Mouse (Mus musculus) liver, postnatal 0 days (tissue): ENCODE data around the gene Ncaph2. TPM values are rescaled to one million over a fixed set of nuclear protein-coding genes. Genes with fewer than 3 reads are reported as not detected.

Experiments
- ATAC-seq: fragments of 200-750 bp; cut with Nextera tagmentation; 2 replicates; pipeline ENCODE4 v1.8.0; 2017; ENCODE audit warnings: mild to moderate bottlenecking, moderate library complexity
- DNase-seq: peaks from one replicate; pipeline ENCODE4 v3.0.0-alpha.2; 2016
- H3K27ac ChIP-seq: fragments of 300-500 bp; sonication (generic); 2 replicates; pipeline ENCODE4 v1.5.1; 2014; ENCODE audit warnings: antibody characterized with exemption, moderate library complexity, mild to moderate bottlenecking, low read depth
- H3K27me3 ChIP-seq: fragments of 300-500 bp; sonication (generic); 2 replicates; pipeline ENCODE4 v1.6.1; 2014; ENCODE audit warnings: low read length, control low read depth, mixed read lengths; ENCODE audit not compliant: insufficient read depth
- H3K36me3 ChIP-seq: fragments of 300-500 bp; sonication (generic); replicated peaks from 2 replicates; pipeline ENCODE4 v1.6.1; 2014; ENCODE audit warnings: mild to moderate bottlenecking, control low read depth, low read length, moderate library complexity, mixed read lengths; ENCODE audit not compliant: insufficient read depth
- H3K4me1 ChIP-seq: fragments of 300-500 bp; sonication (generic); 2 replicates; pipeline ENCODE4 v1.6.1; 2014; ENCODE audit warnings: antibody characterized with exemption, mild to moderate bottlenecking, control low read depth; ENCODE audit not compliant: insufficient read depth
- H3K4me2 ChIP-seq: fragments of 300-500 bp; sonication (generic); 2 replicates; pipeline ENCODE4 v1.6.1; 2014; ENCODE audit warnings: low read depth, mild to moderate bottlenecking, low read length, moderate library complexity, mixed read lengths
- H3K4me3 ChIP-seq: fragments of 300-500 bp; sonication (generic); 2 replicates; pipeline ENCODE4 v1.5.1; 2014; ENCODE audit warnings: low read depth, low read length
- H3K9ac ChIP-seq: fragments of 300-500 bp; sonication (generic); replicated peaks from 2 replicates; pipeline ENCODE4 v1.6.1; 2014; ENCODE audit warnings: mild to moderate bottlenecking, moderate library complexity
- H3K9me3 ChIP-seq: fragments of 300-500 bp; sonication (generic); 2 replicates; pipeline ENCODE4 v1.6.1; 2016; ENCODE audit warnings: mild to moderate bottlenecking, control low read depth, low read length, mixed read lengths
- CTCF ChIP-seq: sonication (generic); IDR thresholded peaks from 2 replicates; pipeline ENCODE4 v1.5.1; 2016; ENCODE audit warnings: antibody characterized with exemption, low read depth
- EP300 ChIP-seq: IDR thresholded peaks from 2 replicates; pipeline ENCODE4 v1.6.1; 2016; ENCODE audit warnings: antibody characterized with exemption, low read depth, mild to moderate bottlenecking
- WGBS: fragments of 180-500 bp; shearing (Covaris S2); extraction: QIAGEN DNeasy Blood & Tissue Kit; methylation state at CpG from one replicate; pipeline ENCODE4 v1.1.7; 2014; ENCODE audit not compliant: insufficient replicate concordance; 5-methylcytosine and 5-hydroxymethylcytosine counted together
- polyA plus RNA-seq: library from polyadenylated mRNA; unstranded; fragments of >200 nt; fragmentation: Nextera tagmentation; extraction: Ambion mirVana; gene quantifications from 2 replicates; pipeline ENCODE4 v1.2.1, GENCODE M21; 2015

Ncaph2 gene
- polyA plus RNA-seq, 1 experiment from 2014 or later: 59.8 TPM

DNA sequence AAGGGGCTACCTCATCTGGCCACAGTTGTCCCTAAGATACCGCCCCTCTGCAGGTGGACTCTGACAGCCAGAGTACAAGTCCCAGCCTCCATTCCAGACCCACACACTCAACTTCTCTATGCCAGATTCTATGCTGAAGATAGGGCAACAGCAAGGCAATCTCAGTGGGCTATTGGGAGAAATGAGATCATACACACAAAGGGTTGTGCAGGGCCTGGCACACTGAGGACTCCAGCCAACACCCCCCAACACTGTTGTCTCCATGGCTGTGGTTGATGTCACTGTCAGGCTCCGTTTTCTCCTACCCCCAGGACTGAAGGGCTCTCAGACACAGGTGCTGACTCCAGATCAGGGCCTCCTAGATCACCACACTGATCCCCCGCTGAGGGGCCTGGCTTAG is 41.4 kb upstream of the Ncaph2 start:
- 32% methylated on average over 2 of the region's 3 CpGs for WGBS
- peaks cover 31% of the 10 kb centered on the region for H3K4me1 ChIP-seq
- ATAC-seq: no peak

DNA sequence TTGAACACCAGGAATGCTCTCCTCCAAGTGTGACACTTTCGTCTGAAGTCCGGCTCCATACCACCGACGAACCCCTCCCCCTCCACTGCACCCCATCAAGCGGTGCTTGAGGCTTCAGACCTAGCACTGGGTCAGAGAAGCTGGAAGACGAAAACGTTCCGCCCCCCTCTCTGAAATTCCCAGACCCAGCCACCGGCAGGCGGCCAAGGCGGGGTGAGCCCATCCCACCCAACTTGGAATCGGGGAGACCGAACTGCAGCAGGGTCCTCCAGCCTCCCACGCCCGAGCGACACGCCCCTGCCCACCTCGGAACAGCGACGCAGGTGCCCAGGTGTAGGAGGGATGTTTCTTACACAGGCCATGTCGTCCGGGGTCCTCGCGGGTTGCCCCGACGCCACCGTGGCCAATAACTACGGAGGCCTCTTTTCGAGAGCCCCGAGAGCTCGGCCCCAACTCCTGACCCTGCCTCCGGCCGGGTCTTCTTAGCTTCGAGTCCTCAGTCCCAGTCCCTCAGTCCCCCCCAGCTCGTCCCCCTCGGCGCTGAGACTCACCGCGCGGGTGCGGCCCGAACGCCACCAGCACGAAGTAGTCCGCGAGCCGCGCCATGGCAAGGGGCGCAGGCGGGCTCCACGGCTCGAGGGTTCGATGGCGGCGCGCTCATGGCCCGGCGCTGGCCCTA is 40.9 kb upstream of the Ncaph2 start:
- DNase-seq: peak; percentile 45
- H3K9me3 ChIP-seq: no peaks in the 10 kb centered on the region
- H3K4me3 ChIP-seq: peak overlapping the region; percentile 80
- peaks cover 28% of the 10 kb centered on the region for H3K4me1 ChIP-seq
- peak overlapping the region; percentile 86 for H3K9ac ChIP-seq
- under 1% methylated on average over 55 of the region's 58 CpGs for WGBS
- no peaks in the 10 kb centered on the region for H3K27me3 ChIP-seq
- H3K27ac ChIP-seq: peak overlapping the region; percentile 41
- H3K36me3 ChIP-seq: no peaks in the 10 kb centered on the region
- H3K4me2 ChIP-seq: peak overlapping the region; percentile 71
- peak; percentile 8 for ATAC-seq
- TF ChIP-seq CTCF: peak; percentile 20; the same call in 1 of the 2 replicates
- no peak for TF ChIP-seq EP300

More for the DNA sequence above, 41.4 kb upstream of the Ncaph2 start:
- H3K27ac ChIP-seq: no peak overlapping the region
- H3K9ac ChIP-seq: peak overlapping the region; percentile 86
- no peaks in the 10 kb centered on the region for H3K27me3 ChIP-seq
- H3K4me2 ChIP-seq: peak overlapping the region; percentile 71
- no peak for DNase-seq
- no peaks in the 10 kb centered on the region for H3K9me3 ChIP-seq
- TF ChIP-seq CTCF (no peak), EP300 (no peak)
- peak overlapping the region; percentile 80 for H3K4me3 ChIP-seq
- H3K36me3 ChIP-seq: no peaks in the 10 kb centered on the region

GRCm38 (mm10) chr15:89315190-89315731 is 40.3 kb upstream of the Ncaph2 start, which contains the start of gene Sbf1:
TSS of gene Sbf1 (minus strand) at chr15:89315311.
- no peaks in the 10 kb centered on the region for H3K27me3 ChIP-seq
- H3K27ac ChIP-seq: peak within 1 kb of the TSS; percentile 62
- peak within 1 kb of the TSS; percentile 71 for H3K4me2 ChIP-seq
- H3K9ac ChIP-seq: peak within 1 kb of the TSS; percentile 86
- H3K4me1 ChIP-seq: peaks cover 23% of the 10 kb centered on the region
- H3K36me3 ChIP-seq: no peaks in the 10 kb centered on the region
- TF ChIP-seq CTCF (no peak), EP300 (peak; percentile 62; the same call in 1 of the 2 replicates)
- peak; percentile 100 for ATAC-seq
- peak within 1 kb of the TSS; percentile 80 for H3K4me3 ChIP-seq
- under 1% methylated on average over 37 of the region's 37 CpGs for WGBS
- DNase-seq: peak; percentile 99
- H3K9me3 ChIP-seq: no peaks in the 10 kb centered on the region

DNA sequence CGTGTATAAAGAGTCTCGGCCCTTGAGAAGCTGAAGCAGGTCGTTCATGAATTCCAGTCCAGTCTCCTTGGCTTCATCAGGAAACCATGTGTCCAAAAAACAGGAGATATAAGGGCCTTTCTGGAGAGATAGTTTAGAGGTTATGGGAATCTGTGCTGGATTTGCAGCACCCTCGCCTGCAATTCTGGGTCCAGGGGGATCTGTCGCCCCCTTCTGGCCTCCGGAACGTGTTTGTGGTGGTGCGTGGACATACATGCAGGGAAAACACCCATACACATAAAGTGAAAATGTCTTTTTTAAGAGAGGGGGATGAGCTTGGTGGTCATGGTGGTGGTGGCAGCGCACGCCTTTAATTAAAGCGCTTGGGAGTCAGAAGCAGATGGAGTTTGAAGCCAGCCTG is 39.4 kb upstream of the Ncaph2 start:
- Histone ChIP-seq H3K4me3 (no peak overlapping the region), H3K27ac (no peak overlapping the region), H3K4me2 (no peak overlapping the region), H3K4me1 (peaks cover 21% of the 10 kb centered on the region), H3K9me3 (no peaks in the 10 kb centered on the region), H3K36me3 (no peaks in the 10 kb centered on the region), H3K27me3 (no peaks in the 10 kb centered on the region), H3K9ac (no peak overlapping the region)
- 81% methylated on average over 11 of the region's 11 CpGs for WGBS
- no peak for TF ChIP-seq EP300
- TF ChIP-seq CTCF: peak; percentile 62
- peak; percentile 42 for DNase-seq
- ATAC-seq: no peak

GRCm38 (mm10) chr15:89321264-89321663 is 34.3 kb upstream of the Ncaph2 start:
- no peak for TF ChIP-seq CTCF
- TF ChIP-seq EP300: no peak
- WGBS: 57% methylated on average over 8 of the region's 8 CpGs
- no peak overlapping the region for H3K9ac ChIP-seq
- DNase-seq (peak; percentile 8), ATAC-seq (no peak)
- H3K36me3 ChIP-seq: no peaks in the 10 kb centered on the region
- no peak overlapping the region for H3K4me3 ChIP-seq
- peaks cover 6% of the 10 kb centered on the region; the same call in 1 of the 2 replicates for H3K4me1 ChIP-seq
- H3K27me3 ChIP-seq: no peaks in the 10 kb centered on the region
- H3K4me2 ChIP-seq: no peak overlapping the region
- H3K9me3 ChIP-seq: no peaks in the 10 kb centered on the region
- H3K27ac ChIP-seq: no peak overlapping the region

- ATAC-seq: peak; percentile 74
- H3K4me2 ChIP-seq: peak within 1 kb of the TSS; percentile 55
- H3K9me3 ChIP-seq: no peaks in the 10 kb centered on the region
- WGBS: 13% methylated on average over 26 of the region's 26 CpGs
- H3K27me3 ChIP-seq: no peaks in the 10 kb centered on the region
- no peaks in the 10 kb centered on the region for H3K36me3 ChIP-seq
- peak within 1 kb of the TSS; percentile 56 for H3K9ac ChIP-seq
- peaks cover 6% of the 10 kb centered on the region; the same call in 1 of the 2 replicates for H3K4me1 ChIP-seq
- TF ChIP-seq CTCF (no peak), EP300 (no peak)
- peak; percentile 50 for DNase-seq
- peak within 1 kb of the TSS; percentile 46 for H3K4me3 ChIP-seq
- no peak within 1 kb of the TSS for H3K27ac ChIP-seq
These were observed 32.6 kb upstream of the Ncaph2 start, which contains the start of gene Adm2 for GRCm38 (mm10) chr15:89322670-89323522. TSS of gene Adm2 (plus strand) at chr15:89322720.
